Mouse (Mus musculus): Measurements from ENCODE around the gene Glt8d2. TPM values are rescaled to one million over a fixed set of nuclear protein-coding genes. Genes with fewer than 3 reads are reported as not detected.

Gene Glt8d2
- total RNA-seq, 2 experiments from 2014 or later: 2.7 to 2.9 TPM

Other genes with a start within 250 kb of the Glt8d2 start
- not detected for gene Gm1553, start 198.0 kb downstream of the Glt8d2 start, total RNA-seq (2021)
- 10 to 100 TPM; 16.1 to 17.4 TPM for gene 1190007I07Rik, start 67.4 kb downstream of the Glt8d2 start, total RNA-seq (2021)
- gene Tdg, start 60.8 kb downstream of the Glt8d2 start, total RNA-seq (2021): 10 to 100 TPM; 72.4 to 75.9 TPM
- 10 to 100 TPM; 28.1 to 29.7 TPM for gene Hcfc2, start 5.5 kb upstream of the Glt8d2 start, total RNA-seq (2021)
- 10 to 100 TPM; 58.9 to 62.9 TPM for gene Nfyb, start 73.5 kb upstream of the Glt8d2 start, total RNA-seq (2021)
- 10 to 100 TPM; 49.7 to 65.9 TPM for gene Txnrd1, start 143.3 kb upstream of the Glt8d2 start, total RNA-seq (2021)
- gene Eid3, start 176.0 kb upstream of the Glt8d2 start, total RNA-seq (2021): 1 to 10 TPM; 1.8 to 2.1 TPM